Mouse (Mus musculus): Measurements from ENCODE around the gene Znfx1. TPM values are rescaled to one million over a fixed set of nuclear protein-coding genes. Genes with fewer than 3 reads are reported as not detected.

Gene Znfx1
- total RNA-seq, 2 experiments from 2014 or later, result 31.2 to 36.5 TPM

GRCm38 (mm10) chr2:167071641-167072601 lies 9.1 kb upstream of the Znfx1 start:
- DNase-seq, result peak; percentile 97

GRCm38 (mm10) chr2:167071266-167071640 lies 8.4 kb upstream of the Znfx1 start:
- no peak for DNase-seq

GRCm38 (mm10) chr2:167070341-167070740 lies 7.5 kb upstream of the Znfx1 start:
- no peak for DNase-seq

GRCm38 (mm10) chr2:167067575-167067974 lies 4.8 kb upstream of the Znfx1 start:
- no peak for DNase-seq

- no peak for DNase-seq
These were observed 4.0 kb upstream of the Znfx1 start for GRCm38 (mm10) chr2:167066528-167067516.

- no peak for DNase-seq
These were observed 3.2 kb upstream of the Znfx1 start for GRCm38 (mm10) chr2:167066031-167066430.

GRCm38 (mm10) chr2:167064601-167065295 lies 1.9 kb upstream of the Znfx1 start:
- DNase-seq, result no peak

GRCm38 (mm10) chr2:167063906-167064496 lies 1.2 kb upstream of the Znfx1 start:
- no peak for DNase-seq

GRCm38 (mm10) chr2:167062497-167062911 lies 311 bp downstream of the Znfx1 start:
- DNase-seq, result peak; percentile 97

GRCm38 (mm10) chr2:167061381-167062034 lies 1.3 kb downstream of the Znfx1 start:
- DNase-seq, result no peak

GRCm38 (mm10) chr2:167060761-167061160 lies 2.1 kb downstream of the Znfx1 start:
- no peak for DNase-seq

- peak; percentile 40 for DNase-seq
These were observed 2.5 kb downstream of the Znfx1 start for GRCm38 (mm10) chr2:167060360-167060759.

- DNase-seq, result no peak
These were observed 2.9 kb downstream of the Znfx1 start for GRCm38 (mm10) chr2:167059960-167060359.

GRCm38 (mm10) chr2:167059536-167059935 lies 3.3 kb downstream of the Znfx1 start:
- no peak for DNase-seq

- no peak for DNase-seq
These were observed 3.9 kb downstream of the Znfx1 start for GRCm38 (mm10) chr2:167058814-167059387.

GRCm38 (mm10) chr2:167058201-167058600 lies 4.6 kb downstream of the Znfx1 start:
- no peak for DNase-seq

GRCm38 (mm10) chr2:167056942-167057323 lies 5.9 kb downstream of the Znfx1 start:
- DNase-seq, result no peak

GRCm38 (mm10) chr2:167056210-167056941 lies 6.4 kb downstream of the Znfx1 start:
- DNase-seq, result no peak

- peak; percentile 57 for DNase-seq
These were observed 7.4 kb downstream of the Znfx1 start for GRCm38 (mm10) chr2:167055386-167055785.
